Mouse (Mus musculus): ENCODE measurements around the gene Traf3ip2. TPM values are rescaled to one million over a fixed set of nuclear protein-coding genes. Genes with fewer than 3 reads are reported as not detected.

Gene Traf3ip2
- polyA plus RNA-seq, 1 experiment from 2014 or later, result 5.2 TPM

GRCm38 (mm10) chr10:39672547-39673051, 59.9 kb downstream of the Traf3ip2 start:
- peak; percentile 86 for ATAC-seq
- Histone ChIP-seq H3K4me1 (ENCODE audit: control insufficient read depth, insufficient read depth, low read length) (peaks cover 20% of the 10 kb centered on the region), H3K4me2 (ENCODE audit: low read length) (no peak overlapping the region), H3K9me3 (replicated peaks; ENCODE audit: control insufficient read depth, low read length, poor library complexity, severe bottlenecking) (no peaks in the 10 kb centered on the region), H3K9ac (ENCODE audit: low read depth, low read length) (no peak overlapping the region), H3K4me3 (ENCODE audit: low read depth, low read length) (no peak overlapping the region), H3K36me3 (ENCODE audit: control insufficient read depth, insufficient read depth, low read length) (no peaks in the 10 kb centered on the region), H3K27me3 (ENCODE audit: control insufficient read depth, insufficient read depth, low read depth, low read length) (no peaks in the 10 kb centered on the region), H3K27ac (ENCODE audit: low read length) (peak overlapping the region; percentile 53)
- 3% methylated on average over 4 of the region's 4 CpGs for WGBS

DNA sequence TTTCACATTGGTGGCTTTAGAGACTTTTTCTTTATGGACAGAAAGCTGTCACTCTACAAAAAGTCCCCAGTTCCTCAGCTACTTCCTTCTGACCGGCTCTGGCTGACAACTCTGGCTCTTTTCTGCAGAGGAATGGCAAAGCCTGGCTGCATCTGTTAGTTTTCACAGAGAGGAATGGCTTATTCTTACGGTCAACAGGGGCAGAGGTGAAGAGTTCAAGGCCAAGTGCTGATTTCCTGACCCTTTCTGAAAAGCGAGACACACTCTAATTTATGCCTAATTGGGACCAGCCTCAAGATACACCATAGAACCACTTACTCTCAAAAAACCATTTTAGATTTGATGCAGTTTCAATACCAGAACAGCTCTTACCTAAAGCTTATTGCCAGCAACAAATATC, 61.4 kb downstream of the Traf3ip2 start:
- peak overlapping the region; percentile 53 for H3K27ac ChIP-seq (ENCODE audit: low read length)
- peaks cover 20% of the 10 kb centered on the region for H3K4me1 ChIP-seq (ENCODE audit: control insufficient read depth, insufficient read depth, low read length)
- H3K9ac ChIP-seq (ENCODE audit: low read depth, low read length), result no peak overlapping the region
- H3K27me3 ChIP-seq (ENCODE audit: control insufficient read depth, insufficient read depth, low read depth, low read length), result no peaks in the 10 kb centered on the region
- no peaks in the 10 kb centered on the region for H3K36me3 ChIP-seq (ENCODE audit: control insufficient read depth, insufficient read depth, low read length)
- no peak overlapping the region for H3K4me3 ChIP-seq (ENCODE audit: low read depth, low read length)
- ATAC-seq, result no peak
- 44% methylated on average over 3 of the region's 3 CpGs for WGBS
- no peak overlapping the region for H3K4me2 ChIP-seq (ENCODE audit: low read length)
- no peaks in the 10 kb centered on the region for H3K9me3 ChIP-seq (replicated peaks; ENCODE audit: control insufficient read depth, low read length, poor library complexity, severe bottlenecking)

- Histone ChIP-seq H3K9me3 (replicated peaks; ENCODE audit: control insufficient read depth, low read length, poor library complexity, severe bottlenecking) (no peaks in the 10 kb centered on the region), H3K27me3 (ENCODE audit: control insufficient read depth, insufficient read depth, low read depth, low read length) (no peaks in the 10 kb centered on the region), H3K4me2 (ENCODE audit: low read length) (no peak overlapping the region), H3K4me3 (ENCODE audit: low read depth, low read length) (no peak overlapping the region), H3K36me3 (ENCODE audit: control insufficient read depth, insufficient read depth, low read length) (no peaks in the 10 kb centered on the region), H3K4me1 (ENCODE audit: control insufficient read depth, insufficient read depth, low read length) (peaks cover 20% of the 10 kb centered on the region), H3K9ac (ENCODE audit: low read depth, low read length) (no peak overlapping the region), H3K27ac (ENCODE audit: low read length) (peak overlapping the region; percentile 43)
- WGBS, result 15% methylated on average over 3 of the region's 3 CpGs
- ATAC-seq, result 0 out of 2 replicates have a peak, but pooled peaks have one; percentile 23
Observed at GRCm38 (mm10) chr10:39674766-39675165, 62.0 kb downstream of the Traf3ip2 start.

- Histone ChIP-seq H3K27me3 (ENCODE audit: control insufficient read depth, insufficient read depth, low read depth, low read length) (no peaks in the 10 kb centered on the region), H3K9ac (ENCODE audit: low read depth, low read length) (no peak overlapping the region), H3K27ac (ENCODE audit: low read length) (no peak overlapping the region), H3K4me1 (ENCODE audit: control insufficient read depth, insufficient read depth, low read length) (peaks cover 8% of the 10 kb centered on the region; the same call in 1 of the 2 replicates), H3K4me3 (ENCODE audit: low read depth, low read length) (no peak overlapping the region), H3K4me2 (ENCODE audit: low read length) (no peak overlapping the region), H3K36me3 (ENCODE audit: control insufficient read depth, insufficient read depth, low read length) (no peaks in the 10 kb centered on the region), H3K9me3 (replicated peaks; ENCODE audit: control insufficient read depth, low read length, poor library complexity, severe bottlenecking) (no peaks in the 10 kb centered on the region)
- ATAC-seq, result no peak
- 88% methylated on average over 4 of the region's 4 CpGs for whole genome bisulfite sequencing
Observed at GRCm38 (mm10) chr10:39678199-39678791, 65.6 kb downstream of the Traf3ip2 start.

DNA sequence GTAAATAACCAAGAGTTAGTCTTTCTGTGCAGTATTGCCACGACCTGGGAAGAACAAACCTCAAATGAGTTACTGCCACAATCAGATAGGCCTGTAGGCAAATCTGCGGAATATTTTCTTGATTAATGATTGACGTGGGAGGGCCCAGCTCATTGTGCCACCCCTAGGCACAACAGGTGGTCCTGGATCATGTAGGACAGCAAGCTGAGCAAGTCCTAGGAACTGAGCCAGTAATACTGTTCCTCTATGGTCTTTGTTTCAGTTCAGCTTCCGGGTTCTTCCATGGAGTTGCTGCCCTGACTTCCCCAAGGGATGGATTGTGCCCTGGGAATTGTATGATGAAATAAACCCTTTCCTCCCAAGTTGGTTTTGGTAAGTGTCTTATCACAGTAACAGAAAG, 68.3 kb downstream of the Traf3ip2 start:
- no peak overlapping the region for H3K4me3 ChIP-seq (ENCODE audit: low read depth, low read length)
- H3K27me3 ChIP-seq (ENCODE audit: control insufficient read depth, insufficient read depth, low read depth, low read length), result no peaks in the 10 kb centered on the region
- peaks cover 4% of the 10 kb centered on the region; the same call in 1 of the 2 replicates for H3K4me1 ChIP-seq (ENCODE audit: control insufficient read depth, insufficient read depth, low read length)
- WGBS, result 86% methylated on average over 4 of the region's 4 CpGs
- no peak overlapping the region for H3K4me2 ChIP-seq (ENCODE audit: low read length)
- no peaks in the 10 kb centered on the region for H3K36me3 ChIP-seq (ENCODE audit: control insufficient read depth, insufficient read depth, low read length)
- no peak for ATAC-seq
- no peak overlapping the region for H3K9ac ChIP-seq (ENCODE audit: low read depth, low read length)
- H3K27ac ChIP-seq (ENCODE audit: low read length), result no peak overlapping the region
- H3K9me3 ChIP-seq (replicated peaks; ENCODE audit: control insufficient read depth, low read length, poor library complexity, severe bottlenecking), result no peaks in the 10 kb centered on the region

GRCm38 (mm10) chr10:39682556-39682955, 69.8 kb downstream of the Traf3ip2 start:
- no peak for ATAC-seq
- no peaks in the 10 kb centered on the region for H3K27me3 ChIP-seq (ENCODE audit: control insufficient read depth, insufficient read depth, low read depth, low read length)
- peaks cover 4% of the 10 kb centered on the region; the same call in 1 of the 2 replicates for H3K4me1 ChIP-seq (ENCODE audit: control insufficient read depth, insufficient read depth, low read length)
- WGBS, result 92% methylated on average over 2 of the region's 2 CpGs
- no peak overlapping the region for H3K27ac ChIP-seq (ENCODE audit: low read length)
- no peaks in the 10 kb centered on the region for H3K36me3 ChIP-seq (ENCODE audit: control insufficient read depth, insufficient read depth, low read length)
- H3K4me3 ChIP-seq (ENCODE audit: low read depth, low read length), result no peak overlapping the region
- H3K4me2 ChIP-seq (ENCODE audit: low read length), result no peak overlapping the region
- no peak overlapping the region for H3K9ac ChIP-seq (ENCODE audit: low read depth, low read length)
- H3K9me3 ChIP-seq (replicated peaks; ENCODE audit: control insufficient read depth, low read length, poor library complexity, severe bottlenecking), result no peaks in the 10 kb centered on the region

GRCm38 (mm10) chr10:39683481-39683880, 70.7 kb downstream of the Traf3ip2 start:
- Histone ChIP-seq H3K4me3 (ENCODE audit: low read depth, low read length) (no peak overlapping the region), H3K4me1 (ENCODE audit: control insufficient read depth, insufficient read depth, low read length) (peaks cover 4% of the 10 kb centered on the region; the same call in 1 of the 2 replicates), H3K9ac (ENCODE audit: low read depth, low read length) (no peak overlapping the region), H3K36me3 (ENCODE audit: control insufficient read depth, insufficient read depth, low read length) (no peaks in the 10 kb centered on the region), H3K4me2 (ENCODE audit: low read length) (no peak overlapping the region), H3K27me3 (ENCODE audit: control insufficient read depth, insufficient read depth, low read depth, low read length) (no peaks in the 10 kb centered on the region), H3K9me3 (replicated peaks; ENCODE audit: control insufficient read depth, low read length, poor library complexity, severe bottlenecking) (no peaks in the 10 kb centered on the region), H3K27ac (ENCODE audit: low read length) (no peak overlapping the region)
- ATAC-seq, result no peak
- 87% methylated on average over 2 of the region's 2 CpGs for WGBS

- Histone ChIP-seq H3K9me3 (replicated peaks; ENCODE audit: control insufficient read depth, low read length, poor library complexity, severe bottlenecking) (no peaks in the 10 kb centered on the region), H3K4me3 (ENCODE audit: low read depth, low read length) (no peak overlapping the region), H3K36me3 (ENCODE audit: control insufficient read depth, insufficient read depth, low read length) (no peaks in the 10 kb centered on the region), H3K9ac (ENCODE audit: low read depth, low read length) (no peak overlapping the region), H3K27ac (ENCODE audit: low read length) (no peak overlapping the region), H3K4me2 (ENCODE audit: low read length) (no peak overlapping the region), H3K4me1 (ENCODE audit: control insufficient read depth, insufficient read depth, low read length) (peaks cover 6% of the 10 kb centered on the region; the same call in 1 of the 2 replicates), H3K27me3 (ENCODE audit: control insufficient read depth, insufficient read depth, low read depth, low read length) (no peaks in the 10 kb centered on the region)
- ATAC-seq, result no peak
- WGBS, result 98% methylated on average over 4 of the region's 4 CpGs
Observed at GRCm38 (mm10) chr10:39686811-39687210, 74.1 kb downstream of the Traf3ip2 start.

DNA sequence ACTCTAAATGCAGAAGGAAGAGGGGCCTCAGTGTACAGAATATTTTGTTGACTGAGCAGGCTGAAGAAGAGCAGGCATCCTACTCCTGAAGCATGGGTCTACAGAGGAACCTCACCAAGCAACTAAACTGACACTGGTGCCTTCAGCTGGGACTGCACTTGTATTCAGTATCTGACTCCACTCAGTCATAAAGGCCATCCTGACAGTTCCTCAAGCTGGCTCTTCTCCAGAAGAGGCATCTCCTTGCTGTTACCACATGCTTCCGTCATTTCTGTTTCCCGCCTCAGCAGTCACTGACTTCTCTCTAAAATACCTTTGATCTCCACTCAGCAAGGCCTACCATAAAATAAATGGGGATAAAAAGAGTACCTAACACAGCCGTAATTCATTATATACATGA, 75.1 kb downstream of the Traf3ip2 start:
- 76% methylated on average over 3 of the region's 3 CpGs for WGBS
- no peak for ATAC-seq
- Histone ChIP-seq H3K27ac (ENCODE audit: low read length) (no peak overlapping the region), H3K36me3 (ENCODE audit: control insufficient read depth, insufficient read depth, low read length) (no peaks in the 10 kb centered on the region), H3K27me3 (ENCODE audit: control insufficient read depth, insufficient read depth, low read depth, low read length) (no peaks in the 10 kb centered on the region), H3K9me3 (replicated peaks; ENCODE audit: control insufficient read depth, low read length, poor library complexity, severe bottlenecking) (no peaks in the 10 kb centered on the region), H3K4me2 (ENCODE audit: low read length) (no peak overlapping the region), H3K4me3 (ENCODE audit: low read depth, low read length) (no peak overlapping the region), H3K4me1 (ENCODE audit: control insufficient read depth, insufficient read depth, low read length) (peaks cover 6% of the 10 kb centered on the region; the same call in 1 of the 2 replicates), H3K9ac (ENCODE audit: low read depth, low read length) (no peak overlapping the region)

Data from midbrain, embryonic 16.5 days (tissue).